Mouse (Mus musculus) lung, adult 2 months (tissue): ENCODE data around the gene Ugt1a10.

Experiments used
- CTCF ChIP-seq: fragments of 200-500 bp; IDR thresholded peaks from 2 replicates; pipeline ENCODE4 v1.5.1; 2011; ENCODE audit warnings: mild to moderate bottlenecking, low read length, control low read depth; ENCODE audit not compliant: insufficient read depth
- POLR2A ChIP-seq: fragments of 200-500 bp; IDR thresholded peaks from 2 replicates; pipeline ENCODE4 v1.6.1; 2011; ENCODE audit warnings: low read depth, mild to moderate bottlenecking, control low read depth, low read length, borderline replicate concordance; ENCODE audit errors: extremely low read depth

DNA sequence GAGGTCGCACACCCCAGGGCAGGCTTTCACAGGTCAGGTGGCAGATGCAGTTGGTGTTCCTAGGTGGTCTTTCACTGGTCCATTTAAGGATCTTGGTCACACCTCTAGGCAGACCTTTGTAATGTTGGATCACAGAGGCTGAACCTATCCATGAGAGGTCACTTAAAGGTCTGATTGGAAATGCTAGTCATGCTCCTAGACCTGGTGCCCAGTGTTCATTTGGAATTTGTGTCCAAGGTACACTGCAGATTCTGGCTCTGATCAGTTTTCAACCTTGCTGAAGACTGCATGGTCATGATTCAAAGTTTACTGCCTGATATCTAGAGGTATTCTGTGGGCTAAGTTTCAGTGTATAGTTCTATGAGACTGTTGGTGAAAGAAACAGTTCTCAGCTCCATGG lies 124.5 kb downstream of the Ugt1a10 start:
- no peak for TF ChIP-seq CTCF
- TF ChIP-seq POLR2A: no peak
